8 mouse cellular contexts compared by ENCODE assay signal in the genomic region with DNA sequence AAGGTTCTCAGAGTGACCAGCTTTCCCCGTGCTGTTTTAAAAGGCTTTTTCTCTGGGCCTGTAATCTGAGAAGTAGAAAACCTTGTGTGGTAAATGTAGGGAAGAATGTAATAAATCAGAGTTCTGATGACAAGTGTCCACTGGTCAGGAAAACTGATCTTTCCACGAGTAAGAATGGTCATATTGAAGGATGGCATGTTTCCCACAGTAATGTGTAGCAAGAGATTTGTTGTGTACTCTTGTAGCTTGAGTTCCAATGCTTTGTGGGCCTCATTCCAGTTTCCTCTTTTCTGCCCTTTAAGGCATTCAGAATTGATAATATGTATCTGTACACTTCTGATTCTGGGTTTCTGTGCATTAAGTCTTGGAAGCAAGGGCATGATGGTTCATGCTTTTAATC. TPM values are rescaled to one million over a fixed set of nuclear protein-coding genes. Genes with fewer than 3 reads are reported as not detected.
DNase-seq lines count a peak whose midpoint lies in the region; ATAC-seq and TF ChIP-seq lines count a peak whose summit lies in the region.

No protein-coding gene starts in this region.

- 0% methylated on average over 2 of the region's 2 CpGs for WGBS in liver, adult 2 months
- 8% methylated on average over 2 of the region's 2 CpGs for WGBS in embryonic facial prominence, embryonic 10.5 days
- WGBS in intestine, embryonic 14.5 days: 1% methylated on average over 2 of the region's 2 CpGs
- 4% methylated on average over 2 of the region's 2 CpGs for WGBS in neural tube, embryonic 12.5 days

- no peak for ATAC-seq in intestine, embryonic 14.5 days (replicated peaks; ENCODE audit: low FRiP score, low TSS enrichment, low read depth)
- no peak for ATAC-seq in neural tube, embryonic 12.5 days (ENCODE audit: low FRiP score, low read depth)

- H3K27me3 ChIP-seq in liver, adult 2 months (ENCODE audit: control insufficient read depth, insufficient read depth, low read length): no peaks in the 10 kb centered on the region
- no peaks in the 10 kb centered on the region for H3K27me3 ChIP-seq in embryonic facial prominence, embryonic 10.5 days (replicated peaks; ENCODE audit: low read depth, poor library complexity, severe bottlenecking)
- no peaks in the 10 kb centered on the region for H3K27me3 ChIP-seq in intestine, embryonic 14.5 days (replicated peaks; ENCODE audit: control insufficient read depth, insufficient read depth, low read length)
- H3K27me3 ChIP-seq in neural tube, embryonic 12.5 days (replicated peaks): no peaks in the 10 kb centered on the region

- peak overlapping the region; percentile 28 for H3K27ac ChIP-seq in liver, adult 2 months (replicated peaks; ENCODE audit: insufficient read depth, low read depth, low read length)
- peak overlapping the region; percentile 99 for H3K27ac ChIP-seq in embryonic facial prominence, embryonic 10.5 days (replicated peaks)
- H3K27ac ChIP-seq in intestine, embryonic 14.5 days (ENCODE audit: low read depth): no peak overlapping the region
- no peak overlapping the region for H3K27ac ChIP-seq in neural tube, embryonic 12.5 days

- no peak for TF ChIP-seq CTCF in liver, adult 2 months (IDR thresholded peaks at IDR 0.05; ENCODE audit: low read depth, low read length)

- peaks cover 7% of the 10 kb centered on the region; the same call in 1 of the 2 replicates for H3K79me2 ChIP-seq in liver, adult 2 months (ENCODE audit: control insufficient read depth, insufficient read depth, low read length)

- DNase-seq in liver, adult 2 months (ENCODE audit: extremely low read depth, low read depth, low spot score): peak; percentile 56
- no peak for DNase-seq in liver
- no peak for DNase-seq in embryonic facial prominence, embryonic 10.5 days (ENCODE audit: low spot score)
- no peak for DNase-seq in intestine, embryonic 14.5 days (ENCODE audit: low spot score)
- no peak for DNase-seq in B cell, adult 2 months
- DNase-seq in thymus, postnatal 36 days: no peak
- DNase-seq in layer of hippocampus, adult 11-12 months (ENCODE audit: low spot score): no peak

- H3K4me1 ChIP-seq in liver, adult 2 months (ENCODE audit: control insufficient read depth, insufficient read depth, low read length): peaks cover 9% of the 10 kb centered on the region; the same call in 1 of the 2 replicates
- H3K4me1 ChIP-seq in embryonic facial prominence, embryonic 10.5 days: peaks cover 31% of the 10 kb centered on the region
- peaks cover 14% of the 10 kb centered on the region for H3K4me1 ChIP-seq in intestine, embryonic 14.5 days (replicated peaks; ENCODE audit: control insufficient read depth, insufficient read depth, low read length)
- H3K4me1 ChIP-seq in neural tube, embryonic 12.5 days: peaks cover 16% of the 10 kb centered on the region

- H3K9me3 ChIP-seq in embryonic facial prominence, embryonic 10.5 days: no peaks in the 10 kb centered on the region
- H3K9me3 ChIP-seq in intestine, embryonic 14.5 days (ENCODE audit: control insufficient read depth, low read length): no peaks in the 10 kb centered on the region
- no peaks in the 10 kb centered on the region for H3K9me3 ChIP-seq in neural tube, embryonic 12.5 days

- H3K9ac ChIP-seq in liver, adult 2 months (ENCODE audit: low read depth, low read length): no peak overlapping the region; the same call in 1 of the 2 replicates
- H3K9ac ChIP-seq in intestine, embryonic 14.5 days (ENCODE audit: low read length): peak overlapping the region; percentile 99
- H3K9ac ChIP-seq in neural tube, embryonic 12.5 days: peak overlapping the region; percentile 99

- H3K4me3 ChIP-seq in liver, adult 2 months (ENCODE audit: insufficient read depth, low read depth, low read length): peak overlapping the region; percentile 92
- peak overlapping the region; percentile 95 for H3K4me3 ChIP-seq in embryonic facial prominence, embryonic 10.5 days
- H3K4me3 ChIP-seq in intestine, embryonic 14.5 days (ENCODE audit: low read depth, low read length): peak overlapping the region; percentile 93
- H3K4me3 ChIP-seq in neural tube, embryonic 12.5 days: peak overlapping the region; percentile 100

- peaks cover 42% of the 10 kb centered on the region for H3K36me3 ChIP-seq in liver, adult 2 months (ENCODE audit: control insufficient read depth, insufficient read depth, low read length)
- peaks cover 63% of the 10 kb centered on the region for H3K36me3 ChIP-seq in embryonic facial prominence, embryonic 10.5 days (replicated peaks)
- peaks cover 58% of the 10 kb centered on the region for H3K36me3 ChIP-seq in intestine, embryonic 14.5 days (ENCODE audit: control insufficient read depth, insufficient read depth, low read length)
- peaks cover 43% of the 10 kb centered on the region for H3K36me3 ChIP-seq in neural tube, embryonic 12.5 days

- no peak for TF ChIP-seq POLR2A in liver, adult 2 months (IDR thresholded peaks at IDR 0.05; ENCODE audit: extremely low read depth, insufficient read depth, low read length)

- peak overlapping the region; percentile 60 for H3K4me2 ChIP-seq in intestine, embryonic 14.5 days (ENCODE audit: low read length)
- peak overlapping the region; percentile 83 for H3K4me2 ChIP-seq in neural tube, embryonic 12.5 days (replicated peaks)

RNA-seq across cellular contexts. Expression of gene Sf1, which starts 1.4 kb away (rescaled TPM):
- 28.5 and 34.8 TPM in 2 replicates for total RNA-seq in liver, adult 2 months (2014; rRNA removed)
- polyA plus RNA-seq in liver, adult 2 months (2012; rRNA removed): 45.7 and 62.8 TPM in 2 replicates
- 185 and 205 TPM in 2 replicates for polyA plus RNA-seq in embryonic facial prominence, embryonic 10.5 days (2016; fragmentation: Nextera tagmentation; extraction: Ambion mirVana)
- polyA plus RNA-seq in intestine, embryonic 14.5 days (2014; fragmentation: Nextera tagmentation; extraction: Ambion mirVana): 135 and 143 TPM in 2 replicates
- 171 TPM in 2 replicates for polyA plus RNA-seq in neural tube, embryonic 12.5 days (2016; fragmentation: Nextera tagmentation; extraction: Ambion mirVana)

RNA-seq across cellular contexts. Expression of gene Pygm, which starts 19.4 kb away (rescaled TPM):
- 0.94 and 1.6 TPM in 2 replicates for total RNA-seq in liver, adult 2 months (2014; rRNA removed)
- 1.1 and 2.3 TPM in 2 replicates for polyA plus RNA-seq in liver, adult 2 months (2012; rRNA removed)
- 1.1 and 2.2 TPM in 2 replicates for polyA plus RNA-seq in embryonic facial prominence, embryonic 10.5 days (2016; fragmentation: Nextera tagmentation; extraction: Ambion mirVana)
- 5.9 and 6.2 TPM in 2 replicates for polyA plus RNA-seq in intestine, embryonic 14.5 days (2014; fragmentation: Nextera tagmentation; extraction: Ambion mirVana)
- 4.7 and 5.5 TPM in 2 replicates for polyA plus RNA-seq in neural tube, embryonic 12.5 days (2016; fragmentation: Nextera tagmentation; extraction: Ambion mirVana)

RNA-seq across cellular contexts. Expression of gene Map4k2, which starts 23.9 kb away (rescaled TPM):
- 12.8 and 17.1 TPM in 2 replicates for total RNA-seq in liver, adult 2 months (2014; rRNA removed)
- 33.0 and 39.1 TPM in 2 replicates for polyA plus RNA-seq in liver, adult 2 months (2012; rRNA removed)
- 11.0 and 14.0 TPM in 2 replicates for polyA plus RNA-seq in embryonic facial prominence, embryonic 10.5 days (2016; fragmentation: Nextera tagmentation; extraction: Ambion mirVana)
- polyA plus RNA-seq in intestine, embryonic 14.5 days (2014; fragmentation: Nextera tagmentation; extraction: Ambion mirVana): 7.6 and 9.2 TPM in 2 replicates
- 16.0 and 18.4 TPM in 2 replicates for polyA plus RNA-seq in neural tube, embryonic 12.5 days (2016; fragmentation: Nextera tagmentation; extraction: Ambion mirVana)

RNA-seq across cellular contexts. Expression of gene Men1, which starts 30.1 kb away (rescaled TPM):
- total RNA-seq in liver, adult 2 months (2014; rRNA removed): 9.3 and 10.1 TPM in 2 replicates
- 26.6 and 29.4 TPM in 2 replicates for polyA plus RNA-seq in liver, adult 2 months (2012; rRNA removed)
- polyA plus RNA-seq in embryonic facial prominence, embryonic 10.5 days (2016; fragmentation: Nextera tagmentation; extraction: Ambion mirVana): 122 and 130 TPM in 2 replicates
- 55.2 and 56.2 TPM in 2 replicates for polyA plus RNA-seq in intestine, embryonic 14.5 days (2014; fragmentation: Nextera tagmentation; extraction: Ambion mirVana)
- polyA plus RNA-seq in neural tube, embryonic 12.5 days (2016; fragmentation: Nextera tagmentation; extraction: Ambion mirVana): 93.3 and 93.5 TPM in 2 replicates

RNA-seq across cellular contexts. Expression of gene Rasgrp2, which starts 34.3 kb away (rescaled TPM):
- 19.9 and 23.4 TPM in 2 replicates for total RNA-seq in liver, adult 2 months (2014; rRNA removed)
- 36.5 and 39.5 TPM in 2 replicates for polyA plus RNA-seq in liver, adult 2 months (2012; rRNA removed)
- 14.2 and 18.6 TPM in 2 replicates for polyA plus RNA-seq in embryonic facial prominence, embryonic 10.5 days (2016; fragmentation: Nextera tagmentation; extraction: Ambion mirVana)
- polyA plus RNA-seq in intestine, embryonic 14.5 days (2014; fragmentation: Nextera tagmentation; extraction: Ambion mirVana): 30.0 and 31.8 TPM in 2 replicates
- 26.4 and 28.3 TPM in 2 replicates for polyA plus RNA-seq in neural tube, embryonic 12.5 days (2016; fragmentation: Nextera tagmentation; extraction: Ambion mirVana)

Comparison
In these comparisons a context has a peak if more than half of its experiments do, and no peak if none do; other contexts are left out.
1. H3K27ac ChIP-seq: peak in liver, adult 2 months (single experiment) and embryonic facial prominence, embryonic 10.5 days (single experiment); none in intestine, embryonic 14.5 days (single experiment) and neural tube, embryonic 12.5 days (single experiment).
2. Peak in every context shown above with its lines, with median percentiles within 50 percentile points of each other: H3K4me3 ChIP-seq.